Mouse (Mus musculus): ENCODE data around the gene Wdr54.

Gene Wdr54

GRCm38 (mm10) chr6:83125331-83125730 lies 30.9 kb downstream of the Wdr54 start, which contains the start of gene Ino80b:
TSS of gene Ino80b (minus strand) at chr6:83125431.
- no peak for DNase-seq

- peak; percentile 83 to 88 for DNase-seq
Measured at GRCm38 (mm10) chr6:83124851-83125312, 31.3 kb downstream of the Wdr54 start.

- no peak for DNase-seq
Measured at GRCm38 (mm10) chr6:83122961-83123360, 33.2 kb downstream of the Wdr54 start.

GRCm38 (mm10) chr6:83121863-83122710 lies 34.1 kb downstream of the Wdr54 start:
- peak in 1 of 2 experiments; percentile 53 for DNase-seq

- peak; percentile 92 to 93 for DNase-seq
Measured at GRCm38 (mm10) chr6:83120930-83121862, 35.0 kb downstream of the Wdr54 start, which contains the start of gene Wbp1. TSS of gene Wbp1 (minus strand) at chr6:83121559.

- DNase-seq = peak; percentile 25 to 56
Measured at GRCm38 (mm10) chr6:83119734-83120051, 36.5 kb downstream of the Wdr54 start.

GRCm38 (mm10) chr6:83118825-83119733 lies 37.1 kb downstream of the Wdr54 start:
- no peak for DNase-seq

GRCm38 (mm10) chr6:83118369-83118768 lies 37.8 kb downstream of the Wdr54 start:
- DNase-seq = no peak

- DNase-seq = no peak
Measured at GRCm38 (mm10) chr6:83117616-83118015, 38.6 kb downstream of the Wdr54 start.

- peak in 1 of 2 experiments; percentile 16 for DNase-seq
Measured at GRCm38 (mm10) chr6:83117165-83117438, 39.1 kb downstream of the Wdr54 start.

- DNase-seq = peak in 1 of 2 experiments; percentile 21
Measured at GRCm38 (mm10) chr6:83116373-83117164, 39.6 kb downstream of the Wdr54 start.

- no peak for DNase-seq
Measured at GRCm38 (mm10) chr6:83115682-83116372, 40.4 kb downstream of the Wdr54 start.

GRCm38 (mm10) chr6:83115011-83115671 lies 41.1 kb downstream of the Wdr54 start, which contains the start of gene Mogs:
TSS of gene Mogs (plus strand) at chr6:83115496.
- DNase-seq = peak; percentile 94 to 97

- no peak for DNase-seq
Measured at GRCm38 (mm10) chr6:83111510-83112136, 44.6 kb downstream of the Wdr54 start.

GRCm38 (mm10) chr6:83108762-83109668 lies 47.2 kb downstream of the Wdr54 start, which contains the start of gene Mrpl53:
TSS of gene Mrpl53 (plus strand) at chr6:83109040.
- peak; percentile 90 for DNase-seq

- peak; percentile 73 to 85 for DNase-seq
Measured at GRCm38 (mm10) chr6:83107566-83108400, 48.4 kb downstream of the Wdr54 start.

- no peak for DNase-seq
Measured at GRCm38 (mm10) chr6:83104158-83104557, 52.0 kb downstream of the Wdr54 start.

Measured in cerebellum, postnatal 25 days (tissue).